Mouse (Mus musculus): ENCODE measurements at regions not wholly inside any gene's neighbourhood (a gene's known extent, or its start where the extent isn't known, plus 50 kb on each side); places are given as distances from the start of the nearest gene placed in this dataset.

GRCm38 (mm10) chr9:46406606-46407005 is 86.8 kb upstream of the 4931429L15Rik start:
- TF ChIP-seq CTCF (conservative IDR thresholded peaks at IDR 0.05; ENCODE audit: low read length): no peak
- TF ChIP-seq NANOG (IDR thresholded peaks at IDR 0.05; ENCODE audit: borderline replicate concordance, low read length): no peak
- TF ChIP-seq POU5F1 (IDR thresholded peaks at IDR 0.05; ENCODE audit: borderline replicate concordance, low read length): no peak
- no peaks in the 10 kb centered on the region for H3K36me3 ChIP-seq (ENCODE audit: insufficient read depth, low read length)
- H3K4me1 ChIP-seq (replicated peaks; ENCODE audit: low read depth, low read length): peaks cover 6% of the 10 kb centered on the region; the same call in 1 of the 2 replicates
- H3K9me3 ChIP-seq (ENCODE audit: low read length): no peaks in the 10 kb centered on the region
- no peaks in the 10 kb centered on the region for H3K27me3 ChIP-seq (ENCODE audit: insufficient read depth, low read length)
- no peak overlapping the region for H3K4me3 ChIP-seq (replicated peaks; ENCODE audit: low read length)

DNA sequence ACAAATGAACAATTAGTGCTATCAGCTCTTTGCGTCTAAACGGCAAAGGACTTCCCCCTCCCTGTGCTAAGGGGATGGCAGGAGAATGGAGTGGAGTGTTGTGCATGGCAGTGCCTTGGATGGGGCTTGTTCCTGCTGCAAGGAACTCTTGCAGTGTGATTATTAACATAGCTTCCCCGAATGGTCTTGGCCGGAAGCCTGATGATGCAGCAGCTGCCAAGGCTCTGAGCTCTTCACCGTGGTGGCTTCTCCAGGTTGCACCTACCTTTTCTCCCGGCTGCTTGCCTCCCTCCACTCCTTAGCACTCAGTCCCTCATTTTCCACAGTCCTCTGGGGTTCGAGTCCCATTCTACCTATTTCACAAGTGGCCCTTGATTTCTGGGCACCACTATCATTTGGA is 76.8 kb upstream of the 4931429L15Rik start:
- TF ChIP-seq CTCF (conservative IDR thresholded peaks at IDR 0.05; ENCODE audit: low read length): no peak
- TF ChIP-seq NANOG (IDR thresholded peaks at IDR 0.05; ENCODE audit: borderline replicate concordance, low read length): no peak
- no peak for TF ChIP-seq POU5F1 (IDR thresholded peaks at IDR 0.05; ENCODE audit: borderline replicate concordance, low read length)
- Histone ChIP-seq H3K4me1 (replicated peaks; ENCODE audit: low read depth, low read length) (peaks cover 38% of the 10 kb centered on the region), H3K9me3 (ENCODE audit: low read length) (peaks cover 16% of the 10 kb centered on the region), H3K27me3 (ENCODE audit: insufficient read depth, low read length) (peaks cover 12% of the 10 kb centered on the region; the same call in 1 of the 2 replicates), H3K4me3 (replicated peaks; ENCODE audit: low read length) (no peak overlapping the region), H3K36me3 (ENCODE audit: insufficient read depth, low read length) (no peaks in the 10 kb centered on the region)

GRCm38 (mm10) chr9:46395156-46395765 is 75.5 kb upstream of the 4931429L15Rik start:
- TF ChIP-seq POU5F1 (IDR thresholded peaks at IDR 0.05; ENCODE audit: borderline replicate concordance, low read length) (no peak), NANOG (IDR thresholded peaks at IDR 0.05; ENCODE audit: borderline replicate concordance, low read length) (no peak), CTCF (conservative IDR thresholded peaks at IDR 0.05; ENCODE audit: low read length) (no peak)
- peaks cover 21% of the 10 kb centered on the region for H3K27me3 ChIP-seq (ENCODE audit: insufficient read depth, low read length)

DNA sequence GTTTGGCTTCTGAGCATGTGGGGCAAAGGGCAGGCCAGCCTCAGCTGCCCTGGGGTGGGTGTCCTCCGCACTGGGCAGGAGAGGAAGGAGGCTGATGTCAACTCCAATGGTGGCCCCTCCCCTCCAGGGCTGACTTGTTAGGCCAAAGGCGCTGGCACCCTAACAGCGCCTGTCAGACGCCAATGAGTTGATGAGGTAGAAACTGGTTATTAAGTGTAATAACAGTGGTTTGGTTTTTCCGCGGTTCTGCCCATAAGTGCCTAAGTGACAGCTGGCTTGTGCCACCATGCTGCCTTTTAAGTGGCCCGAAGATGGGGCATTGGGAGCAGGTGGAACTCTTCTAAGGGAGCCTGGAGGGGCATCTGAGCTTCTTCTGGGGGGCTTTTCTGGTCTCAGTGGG is 74.5 kb upstream of the 4931429L15Rik start:
- H3K4me3 ChIP-seq (replicated peaks; ENCODE audit: low read length): peak overlapping the region; percentile 18; the same call in 1 of the 2 replicates
- H3K36me3 ChIP-seq (ENCODE audit: insufficient read depth, low read length): no peaks in the 10 kb centered on the region
- H3K27me3 ChIP-seq (ENCODE audit: insufficient read depth, low read length): peaks cover 21% of the 10 kb centered on the region
- TF ChIP-seq POU5F1 (IDR thresholded peaks at IDR 0.05; ENCODE audit: borderline replicate concordance, low read length) (no peak), NANOG (IDR thresholded peaks at IDR 0.05; ENCODE audit: borderline replicate concordance, low read length) (no peak), CTCF (conservative IDR thresholded peaks at IDR 0.05; ENCODE audit: low read length) (no peak)
- peaks cover 14% of the 10 kb centered on the region for H3K9me3 ChIP-seq (ENCODE audit: low read length)
- H3K4me1 ChIP-seq (replicated peaks; ENCODE audit: low read depth, low read length): peaks cover 49% of the 10 kb centered on the region

More at GRCm38 (mm10) chr9:46395156-46395765, 75.5 kb upstream of the 4931429L15Rik start:
- Histone ChIP-seq H3K9me3 (ENCODE audit: low read length) (peaks cover 16% of the 10 kb centered on the region), H3K4me3 (replicated peaks; ENCODE audit: low read length) (no peak overlapping the region), H3K4me1 (replicated peaks; ENCODE audit: low read depth, low read length) (peaks cover 40% of the 10 kb centered on the region), H3K36me3 (ENCODE audit: insufficient read depth, low read length) (no peaks in the 10 kb centered on the region)

GRCm38 (mm10) chr9:46392641-46393321 is 73.0 kb upstream of the 4931429L15Rik start:
- TF ChIP-seq CTCF (conservative IDR thresholded peaks at IDR 0.05; ENCODE audit: low read length) (peak; percentile 95), POU5F1 (IDR thresholded peaks at IDR 0.05; ENCODE audit: borderline replicate concordance, low read length) (no peak), NANOG (IDR thresholded peaks at IDR 0.05; ENCODE audit: borderline replicate concordance, low read length) (no peak)
- Histone ChIP-seq H3K4me1 (replicated peaks; ENCODE audit: low read depth, low read length) (peaks cover 63% of the 10 kb centered on the region), H3K27me3 (ENCODE audit: insufficient read depth, low read length) (peaks cover 21% of the 10 kb centered on the region), H3K4me3 (replicated peaks; ENCODE audit: low read length) (peak overlapping the region; percentile 18), H3K36me3 (ENCODE audit: insufficient read depth, low read length) (no peaks in the 10 kb centered on the region), H3K9me3 (ENCODE audit: low read length) (no peaks in the 10 kb centered on the region)

GRCm38 (mm10) chr9:46389741-46390140 is 70.0 kb upstream of the 4931429L15Rik start:
- H3K4me3 ChIP-seq (replicated peaks; ENCODE audit: low read length): peak overlapping the region; percentile 29; the same call in 1 of the 2 replicates
- H3K27me3 ChIP-seq (ENCODE audit: insufficient read depth, low read length): peaks cover 21% of the 10 kb centered on the region
- H3K9me3 ChIP-seq (ENCODE audit: low read length): peaks cover 7% of the 10 kb centered on the region; the same call in 1 of the 2 replicates
- no peaks in the 10 kb centered on the region for H3K36me3 ChIP-seq (ENCODE audit: insufficient read depth, low read length)
- no peak for TF ChIP-seq CTCF (conservative IDR thresholded peaks at IDR 0.05; ENCODE audit: low read length)
- H3K4me1 ChIP-seq (replicated peaks; ENCODE audit: low read depth, low read length): peaks cover 47% of the 10 kb centered on the region

DNA sequence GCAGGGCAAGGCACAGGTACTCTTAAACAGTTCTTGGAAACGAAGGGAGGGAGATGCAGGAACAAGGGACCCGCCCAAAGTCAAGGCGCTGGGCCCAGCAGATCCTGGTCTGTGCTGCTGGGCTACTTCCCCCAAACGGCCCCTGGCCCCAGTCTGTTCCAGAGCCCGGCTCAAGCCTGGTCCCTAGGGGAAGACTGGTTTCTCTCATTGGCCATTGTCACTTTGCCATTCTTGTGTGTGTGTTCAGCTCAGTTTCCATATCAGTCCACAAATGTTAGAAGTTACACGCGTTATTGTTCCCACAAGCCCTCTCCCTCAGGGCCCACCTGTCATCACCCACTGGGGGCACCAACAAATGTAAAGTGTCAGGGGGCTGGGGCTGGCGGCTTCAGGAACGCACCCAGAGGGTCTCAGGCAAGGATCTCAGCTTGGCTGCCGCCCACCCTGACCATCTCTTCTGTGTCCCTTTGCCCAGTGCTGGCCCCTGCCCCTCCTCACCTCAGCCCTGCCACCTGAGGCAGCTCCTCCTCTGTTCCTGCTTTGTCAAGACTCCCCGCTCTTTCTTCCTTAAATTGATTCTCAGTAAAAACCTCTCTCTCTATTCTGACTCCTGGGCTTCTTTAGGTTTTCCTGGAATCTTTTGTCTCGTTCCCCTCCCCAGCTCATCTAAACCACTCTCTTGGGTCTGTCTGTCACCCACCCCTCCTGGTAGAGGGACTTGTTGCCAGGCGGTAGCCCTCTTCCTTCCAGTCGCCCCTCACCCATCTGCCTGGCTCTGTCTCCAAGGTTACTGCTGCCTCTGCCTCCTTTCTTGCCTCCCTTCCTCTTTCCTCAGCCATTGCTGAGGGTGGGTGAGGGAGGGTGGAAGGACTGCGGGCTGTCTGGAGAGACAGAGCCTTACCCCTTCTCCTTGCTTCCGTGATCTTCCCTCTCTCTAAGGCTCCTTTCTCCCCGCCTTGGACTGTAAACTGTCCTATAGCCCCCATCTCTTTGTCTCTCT is 69.2 kb upstream of the 4931429L15Rik start:
- peaks cover 19% of the 10 kb centered on the region for H3K27me3 ChIP-seq (ENCODE audit: insufficient read depth, low read length)
- H3K4me1 ChIP-seq (replicated peaks; ENCODE audit: low read depth, low read length): peaks cover 40% of the 10 kb centered on the region
- peak overlapping the region; percentile 14; the same call in 1 of the 2 replicates for H3K4me3 ChIP-seq (replicated peaks; ENCODE audit: low read length)
- TF ChIP-seq POU5F1 (IDR thresholded peaks at IDR 0.05; ENCODE audit: borderline replicate concordance, low read length) (no peak), NANOG (IDR thresholded peaks at IDR 0.05; ENCODE audit: borderline replicate concordance, low read length) (no peak), CTCF (conservative IDR thresholded peaks at IDR 0.05; ENCODE audit: low read length) (no peak)
- no peaks in the 10 kb centered on the region for H3K36me3 ChIP-seq (ENCODE audit: insufficient read depth, low read length)
- peaks cover 7% of the 10 kb centered on the region; the same call in 1 of the 2 replicates for H3K9me3 ChIP-seq (ENCODE audit: low read length)

- Histone ChIP-seq H3K9me3 (ENCODE audit: low read length) (peaks cover 7% of the 10 kb centered on the region; the same call in 1 of the 2 replicates), H3K36me3 (ENCODE audit: insufficient read depth, low read length) (no peaks in the 10 kb centered on the region), H3K4me3 (replicated peaks; ENCODE audit: low read length) (no peak overlapping the region), H3K27me3 (ENCODE audit: insufficient read depth, low read length) (peaks cover 6% of the 10 kb centered on the region; the same call in 1 of the 2 replicates), H3K4me1 (replicated peaks; ENCODE audit: low read depth, low read length) (peaks cover 31% of the 10 kb centered on the region)
- TF ChIP-seq POU5F1 (IDR thresholded peaks at IDR 0.05; ENCODE audit: borderline replicate concordance, low read length): no peak
- TF ChIP-seq NANOG (IDR thresholded peaks at IDR 0.05; ENCODE audit: borderline replicate concordance, low read length): no peak
- TF ChIP-seq CTCF (conservative IDR thresholded peaks at IDR 0.05; ENCODE audit: low read length): peak; percentile 72
These were observed 66.5 kb upstream of the 4931429L15Rik start for GRCm38 (mm10) chr9:46386333-46386732.
